Mouse (Mus musculus) heart, adult 2 months (tissue): Measurements from ENCODE around the gene Tagln2.

Experiments
- CTCF ChIP-seq: fragments of 200-600 bp; IDR thresholded peaks from 2 replicates; pipeline ENCODE4 v1.8.1; 2022; ENCODE audit warnings: antibody characterized with exemption, mild to moderate bottlenecking, moderate library complexity
- POLR2A ChIP-seq: fragments of 200-500 bp; IDR thresholded peaks from 2 replicates; pipeline ENCODE4 v1.6.1; 2011; ENCODE audit warnings: mild to moderate bottlenecking, low read depth, low read length, control low read depth; ENCODE audit not compliant: insufficient read depth

DNA sequence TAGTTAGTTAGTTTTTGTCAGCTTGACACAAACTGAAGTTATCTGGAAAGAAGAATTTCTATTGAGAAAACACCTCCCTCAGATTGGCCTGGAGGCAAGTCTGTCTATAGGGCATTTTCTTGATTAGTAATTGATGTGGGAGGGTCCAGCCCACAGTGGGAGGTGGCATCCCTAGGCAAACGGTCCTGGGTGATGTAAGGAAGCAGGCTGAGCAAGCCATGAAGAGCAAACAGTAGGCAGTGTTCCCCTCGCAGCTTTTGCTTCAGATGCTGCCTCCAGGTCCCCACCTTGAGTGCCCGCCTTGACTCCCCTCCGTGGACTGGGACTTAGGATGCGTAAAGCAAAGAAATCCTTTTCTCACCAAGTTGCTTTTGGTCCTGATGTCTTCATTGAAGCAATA lies 9.4 kb downstream of the Tagln2 start:
- TF ChIP-seq POLR2A: no peak
- no peak for TF ChIP-seq CTCF
